Mouse (Mus musculus) heart, adult 2 months (tissue): ENCODE data around the gene Eif2ak3. TPM values are rescaled to one million over a fixed set of nuclear protein-coding genes. Genes with fewer than 3 reads are reported as not detected.
A peak's percentile ranks its signal among the peaks of the same experiment; 100 is the strongest.
"Not testable (repeated sequence)": the region's sequence is repeated elsewhere in the genome, so short reads cannot be mapped to it uniquely, and the experiment has no call there.

Experiments
- DNase-seq, 2 experiments: peaks; one replicate each; pipeline ENCODE4 v3.0.0; 2021
- H3K27ac ChIP-seq: fragments of 200-600 bp; 2 replicates; pipeline ENCODE4 v1.8.1; 2022
- H3K27me3 ChIP-seq: fragments of 200-500 bp; 2 replicates; pipeline ENCODE4 v1.6.1; 2012; ENCODE audit warnings: mild to moderate bottlenecking, low read length, inconsistent platforms, mixed read lengths; ENCODE audit not compliant: control insufficient read depth, insufficient read depth
- H3K36me3 ChIP-seq: fragments of 200-500 bp; 2 replicates; pipeline ENCODE4 v1.6.1; 2012; ENCODE audit warnings: low read length, inconsistent platforms; ENCODE audit not compliant: control insufficient read depth, insufficient read depth
- H3K4me1 ChIP-seq: fragments of 200-500 bp; 2 replicates; pipeline ENCODE4 v1.6.1; 2011; ENCODE audit warnings: low read length; ENCODE audit not compliant: control insufficient read depth, insufficient read depth
- H3K4me3 ChIP-seq: fragments of 200-600 bp; 2 replicates; pipeline ENCODE4 v1.8.1; 2022
- H3K79me2 ChIP-seq: fragments of 200-500 bp; replicated peaks from 2 replicates; pipeline ENCODE4 v1.6.1; 2012; ENCODE audit warnings: mild to moderate bottlenecking, inconsistent platforms, low read length, moderate library complexity, mixed read lengths; ENCODE audit not compliant: control insufficient read depth, insufficient read depth
- H3K9ac ChIP-seq: fragments of 200-500 bp; 2 replicates; pipeline ENCODE4 v1.6.1; 2012; ENCODE audit warnings: low read depth, mild to moderate bottlenecking, control low read depth, inconsistent platforms, low read length, mixed read lengths
- CTCF ChIP-seq: fragments of 200-600 bp; IDR thresholded peaks from 2 replicates; pipeline ENCODE4 v1.8.1; 2022; ENCODE audit warnings: antibody characterized with exemption, mild to moderate bottlenecking, moderate library complexity
- EP300 ChIP-seq: fragments of 200-500 bp; IDR thresholded peaks from 2 replicates; pipeline ENCODE4 v1.6.1; 2011; ENCODE audit warnings: low read depth, low read length, control low read depth; ENCODE audit not compliant: insufficient read depth
- POLR2A ChIP-seq: fragments of 200-500 bp; IDR thresholded peaks from 2 replicates; pipeline ENCODE4 v1.6.1; 2011; ENCODE audit warnings: mild to moderate bottlenecking, low read depth, low read length, control low read depth; ENCODE audit not compliant: insufficient read depth
- WGBS: fragments of 180-500 bp; shearing (Covaris S2); methylation state at CpG from one replicate; pipeline ENCODE4 v1.1.7; 2018; 5-methylcytosine and 5-hydroxymethylcytosine counted together
- intact Hi-C: fragments of 180-260 bp; cut with DNase I; formaldehyde crosslinking; loops from one replicate; pipeline ENCODE4 v1.15.1; 2025
- polyA plus RNA-seq: library from polyadenylated mRNA; depleted of rRNA; stranded (reverse); fragments of >200 nt; gene quantifications from 2 replicates; pipeline ENCODE4 v1.2.3, GENCODE M21; 2012
- total RNA-seq, 2 experiments: library from RNA; stranded (reverse); gene quantifications; 2 replicates each; pipeline ENCODE4 v1.2.3; 2021

The Eif2ak3 gene
- total and polyA plus RNA-seq, 3 experiments, result 4.0 to 8.5 (median 8.4) TPM

DNA sequence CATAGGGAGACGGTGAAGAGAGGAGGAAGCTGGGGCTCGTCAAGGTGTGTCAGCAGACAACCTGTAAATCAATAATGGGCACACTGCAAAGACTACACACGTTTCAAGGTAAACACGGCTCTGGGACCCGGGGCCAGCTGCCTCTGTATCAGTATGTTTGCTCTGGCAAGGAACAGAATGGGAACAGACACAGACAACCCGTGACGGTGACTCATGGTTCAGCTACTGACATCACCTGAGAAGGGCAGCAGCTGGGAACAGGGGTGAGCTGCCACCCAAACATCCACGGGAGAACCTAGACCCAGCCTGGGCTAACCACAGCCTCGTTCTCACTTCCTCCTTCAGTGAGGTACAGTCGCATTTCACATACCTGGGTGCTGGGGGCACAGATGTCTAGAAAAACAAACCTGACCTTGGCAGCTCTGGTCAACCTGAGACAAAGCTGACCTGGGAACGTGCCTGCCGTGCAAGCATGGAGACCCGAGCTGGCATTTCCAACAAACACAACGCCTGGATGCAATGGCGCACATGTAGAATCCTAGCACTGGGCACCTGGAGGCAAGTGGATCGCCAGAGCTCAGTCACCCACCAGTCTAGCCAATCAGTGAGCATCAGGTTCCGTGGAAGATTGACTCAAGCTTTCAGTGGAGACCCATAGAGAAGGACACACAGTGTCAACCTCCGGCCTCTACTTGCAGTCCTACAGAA lies 30.2 kb upstream of the Eif2ak3 start:
- 77% methylated on average over 18 of the region's 18 CpGs for WGBS
- Histone ChIP-seq H3K9ac (no peak overlapping the region), H3K4me1 (no peaks in the 10 kb centered on the region), H3K27ac (no peak overlapping the region), H3K36me3 (no peaks in the 10 kb centered on the region), H3K79me2 (no peaks in the 10 kb centered on the region), H3K27me3 (no peaks in the 10 kb centered on the region), H3K4me3 (no peak overlapping the region)
- no peak for TF ChIP-seq POLR2A
- TF ChIP-seq CTCF, result no peak
- no peak for TF ChIP-seq EP300
- DNase-seq, result peak in 1 of 2 experiments; percentile 34
- intact Hi-C loops, result no loop called here

DNA sequence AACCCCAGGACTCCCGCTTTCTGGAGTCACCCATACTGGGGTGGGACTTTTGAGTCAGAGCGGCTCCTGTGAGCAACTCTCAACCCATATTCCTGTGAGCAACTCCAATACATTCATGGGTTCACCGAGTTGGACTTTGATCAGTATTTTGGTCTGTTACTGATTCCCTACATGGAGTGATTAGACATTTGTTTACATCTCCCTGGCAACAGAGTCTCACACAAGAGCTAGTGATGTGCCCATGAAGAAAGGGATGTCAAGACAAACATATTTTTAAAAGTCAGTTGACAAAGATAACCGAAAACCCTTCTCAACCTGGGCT lies 29.7 kb upstream of the Eif2ak3 start:
- H3K36me3 ChIP-seq, result no peaks in the 10 kb centered on the region
- TF ChIP-seq POLR2A (no peak), EP300 (no peak), CTCF (no peak)
- no peak overlapping the region for H3K4me3 ChIP-seq
- H3K79me2 ChIP-seq, result no peaks in the 10 kb centered on the region
- no peak overlapping the region for H3K9ac ChIP-seq
- no peak overlapping the region for H3K27ac ChIP-seq
- no peaks in the 10 kb centered on the region for H3K27me3 ChIP-seq
- 90% methylated on average over 4 of the region's 4 CpGs for WGBS
- no peaks in the 10 kb centered on the region for H3K4me1 ChIP-seq
- DNase-seq, result no peak
- intact Hi-C loops, result no loop called here

GRCm38 (mm10) chr6:70815471-70815870 lies 28.8 kb upstream of the Eif2ak3 start:
- Histone ChIP-seq H3K36me3 (no peaks in the 10 kb centered on the region), H3K4me3 (no peak overlapping the region), H3K4me1 (no peaks in the 10 kb centered on the region), H3K27ac (no peak overlapping the region), H3K9ac (no peak overlapping the region), H3K79me2 (no peaks in the 10 kb centered on the region), H3K27me3 (no peaks in the 10 kb centered on the region)
- TF ChIP-seq EP300, result no peak
- TF ChIP-seq POLR2A, result no peak
- TF ChIP-seq CTCF, result no peak
- DNase-seq, result no peak
- WGBS, result 79% methylated on average over 8 of the region's 8 CpGs
- intact Hi-C loops, result no loop called here

DNA sequence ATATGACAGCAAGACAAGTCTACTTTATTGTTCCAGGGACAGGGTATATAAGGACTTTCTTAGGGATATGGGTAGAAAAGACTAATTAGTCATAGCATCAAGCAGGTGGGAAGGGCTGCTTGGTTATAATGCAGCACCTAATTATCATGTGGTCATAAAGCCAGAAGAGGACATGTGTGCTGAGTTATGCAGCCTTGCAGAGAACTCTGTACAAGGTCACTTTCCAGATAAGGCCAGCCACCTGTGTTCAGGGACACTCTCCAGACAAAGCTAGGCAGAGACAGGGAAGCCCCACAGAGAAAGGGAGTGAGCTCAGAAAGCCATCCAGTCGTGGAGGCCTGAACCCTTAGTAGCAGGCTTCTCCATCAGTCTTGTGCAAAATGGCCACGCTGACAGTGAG lies 22.7 kb upstream of the Eif2ak3 start:
- TF ChIP-seq CTCF, result no peak
- no peak for TF ChIP-seq EP300
- no peak for TF ChIP-seq POLR2A
- 63% methylated on average over 2 of the region's 2 CpGs for WGBS
- Histone ChIP-seq H3K27me3 (no peaks in the 10 kb centered on the region), H3K4me3 (no peak overlapping the region), H3K36me3 (no peaks in the 10 kb centered on the region; the same call in 1 of the 2 replicates), H3K4me1 (peaks cover 4% of the 10 kb centered on the region), H3K79me2 (no peaks in the 10 kb centered on the region), H3K9ac (no peak overlapping the region), H3K27ac (peak overlapping the region; percentile 51)
- DNase-seq, result no peak
- intact Hi-C loops, result no loop called here

- DNase-seq, result no peak
- Histone ChIP-seq H3K27me3 (no peaks in the 10 kb centered on the region), H3K4me1 (peaks cover 4% of the 10 kb centered on the region), H3K36me3 (no peaks in the 10 kb centered on the region; the same call in 1 of the 2 replicates), H3K9ac (no peak overlapping the region), H3K27ac (peak overlapping the region; percentile 51), H3K4me3 (no peak overlapping the region), H3K79me2 (no peaks in the 10 kb centered on the region)
- 22% methylated on average over 5 of the region's 5 CpGs for WGBS
- TF ChIP-seq POLR2A (no peak), CTCF (no peak), EP300 (no peak)
- intact Hi-C loops, result no loop called here
Measured at GRCm38 (mm10) chr6:70822386-70822910, 21.9 kb upstream of the Eif2ak3 start.

GRCm38 (mm10) chr6:70823277-70823676 lies 21.0 kb upstream of the Eif2ak3 start:
- H3K4me3 ChIP-seq, H3K9ac ChIP-seq, H3K27me3 ChIP-seq, H3K36me3 ChIP-seq, H3K79me2 ChIP-seq, intact Hi-C loops, H3K4me1 ChIP-seq, DNase-seq: not testable (repeated sequence)
- WGBS, result 92% methylated on average over 4 of the region's 4 CpGs
- peak overlapping the region; percentile 51 for H3K27ac ChIP-seq
